Mouse (Mus musculus): ENCODE measurements at regions not wholly inside any gene's neighbourhood (a gene's known extent, or its start where the extent isn't known, plus 50 kb on each side); places are given as distances from the start of the nearest gene placed in this dataset.

GRCm38 (mm10) chr1:137017642-137018041, 57.4 kb upstream of the Nr5a2 start:
- in situ Hi-C loops (cut with MboI; ENCODE audit: low sequenced_read_pairs in 2 of 2, unreplicated experiment in 2 of 2) = no loop called here
- Histone ChIP-seq H3K9ac (ENCODE audit: insufficient read depth, low read depth, low read length, poor library complexity, severe bottlenecking) (no peak overlapping the region), H3K4me3 (ENCODE audit: insufficient read depth in 1 of 2, low read depth in 1 of 2, low read length in 2 of 2, poor library complexity in 1 of 2, severe bottlenecking in 1 of 2) (no peak overlapping the region), H3K4me1 (ENCODE audit: control insufficient read depth in 2 of 2, insufficient read depth in 2 of 2, low read length in 2 of 2, poor library complexity in 1 of 2) (no peaks in the 10 kb centered on the region), H3K36me3 (ENCODE audit: control insufficient read depth, insufficient read depth, low read length, poor library complexity, severe bottlenecking) (no peaks in the 10 kb centered on the region), H3K27ac (ENCODE audit: insufficient read depth, low read depth, low read length, poor library complexity, severe bottlenecking) (no peak overlapping the region), H3K9me3 (ENCODE audit: control insufficient read depth, insufficient read depth, low read depth, low read length) (no peaks in the 10 kb centered on the region)
- DNase-seq (ENCODE audit: low read depth, low spot score) = no peak
- no peak for TF ChIP-seq CHD2 (IDR thresholded peaks at IDR 0.05; ENCODE audit: low read depth, low read length)
- no peak for TF ChIP-seq ZC3H11A (IDR thresholded peaks at IDR 0.05; ENCODE audit: borderline replicate concordance, low read depth, low read length)
- no peak for TF ChIP-seq ZNF384 (IDR thresholded peaks at IDR 0.05; ENCODE audit: low read depth, low read length)
- TF ChIP-seq HCFC1 (IDR thresholded peaks at IDR 0.05; ENCODE audit: borderline replicate concordance, insufficient read depth, low read length) = no peak
- TF ChIP-seq MAFK (IDR thresholded peaks at IDR 0.05; ENCODE audit: insufficient read depth, low read depth, low read length) = no peak

- no peak overlapping the region for H3K9ac ChIP-seq (ENCODE audit: insufficient read depth, low read depth, low read length, poor library complexity, severe bottlenecking)
- H3K4me1 ChIP-seq (ENCODE audit: control insufficient read depth in 2 of 2, insufficient read depth in 2 of 2, low read length in 2 of 2, poor library complexity in 1 of 2) = peaks cover 2 to 5% of the 10 kb centered on the region in 2 experiments; a peak in 1 of 4 replicates
- H3K9me3 ChIP-seq (ENCODE audit: control insufficient read depth, insufficient read depth, low read depth, low read length) = no peaks in the 10 kb centered on the region
- no peak for TF ChIP-seq ZNF384 (IDR thresholded peaks at IDR 0.05; ENCODE audit: low read depth, low read length)
- TF ChIP-seq HCFC1 (IDR thresholded peaks at IDR 0.05; ENCODE audit: borderline replicate concordance, insufficient read depth, low read length) = no peak
- no peak for TF ChIP-seq ZC3H11A (IDR thresholded peaks at IDR 0.05; ENCODE audit: borderline replicate concordance, low read depth, low read length)
- TF ChIP-seq CHD2 (IDR thresholded peaks at IDR 0.05; ENCODE audit: low read depth, low read length) = no peak
- no peak for TF ChIP-seq MAFK (IDR thresholded peaks at IDR 0.05; ENCODE audit: insufficient read depth, low read depth, low read length)
- no peaks in the 10 kb centered on the region for H3K36me3 ChIP-seq (ENCODE audit: control insufficient read depth, insufficient read depth, low read length, poor library complexity, severe bottlenecking)
- no peak for DNase-seq (ENCODE audit: low read depth, low spot score)
- no peak overlapping the region for H3K27ac ChIP-seq (ENCODE audit: insufficient read depth, low read depth, low read length, poor library complexity, severe bottlenecking)
- in situ Hi-C loops (cut with MboI; ENCODE audit: low sequenced_read_pairs in 2 of 2, unreplicated experiment in 2 of 2) = no loop called here
- no peak overlapping the region for H3K4me3 ChIP-seq (ENCODE audit: insufficient read depth in 1 of 2, low read depth in 1 of 2, low read length in 2 of 2, poor library complexity in 1 of 2, severe bottlenecking in 1 of 2)
Measured at GRCm38 (mm10) chr1:137010240-137010926, 50.1 kb upstream of the Nr5a2 start.

All from ES-E14 (cell line).